Mouse (Mus musculus): ENCODE data around the gene Trim17. TPM values are rescaled to one million over a fixed set of nuclear protein-coding genes. Genes with fewer than 3 reads are reported as not detected.

Gene Trim17
- polyA plus RNA-seq, 1 experiment from 2014 or later: 0.08 TPM

DNA sequence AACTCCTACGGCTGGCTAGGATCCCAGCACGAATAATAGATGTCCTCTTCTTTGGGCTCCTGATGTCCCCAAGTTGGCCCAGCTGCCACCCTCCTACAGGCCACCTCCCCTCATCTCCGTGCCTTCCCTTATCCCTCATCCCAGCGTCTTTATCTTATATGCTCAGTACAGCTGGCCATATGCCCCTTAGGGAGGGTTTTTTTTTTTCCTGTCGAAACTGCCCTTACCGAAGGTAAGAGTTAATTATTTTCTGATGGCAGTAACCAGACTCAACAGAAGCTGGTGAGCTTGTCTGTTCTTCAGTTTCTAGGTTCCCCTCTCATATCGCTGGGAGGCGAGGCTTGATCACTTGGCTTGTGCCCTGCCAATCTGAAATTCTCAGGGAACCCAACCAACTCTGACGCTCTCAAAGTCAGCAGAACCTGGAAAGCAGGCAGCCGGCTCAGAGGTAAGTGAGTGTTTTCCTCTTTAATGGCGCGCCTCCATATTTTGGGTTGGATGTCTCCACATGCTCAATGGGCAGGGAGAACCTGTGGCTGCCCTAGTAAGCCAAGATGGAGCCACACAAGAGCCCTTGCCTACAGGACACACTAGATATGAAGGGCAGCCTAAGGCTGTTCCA lies 36.6 kb upstream of the Trim17 start, which contains the start of gene Btnl10:
Gene Btnl10, plus strand, starts transcription at position 164 of the 622 bp plus-strand sequence.
- Histone ChIP-seq H3K9ac (ENCODE audit: low read depth, low read length) (no peak within 1 kb of the TSS), H3K27ac (ENCODE audit: low read depth, low read length) (no peak within 1 kb of the TSS), H3K27me3 (replicated peaks; ENCODE audit: control insufficient read depth, insufficient read depth, low read length) (no peaks in the 10 kb centered on the region), H3K9me3 (ENCODE audit: control insufficient read depth) (no peaks in the 10 kb centered on the region), H3K4me1 (replicated peaks; ENCODE audit: control insufficient read depth, insufficient read depth, low read length) (no peaks in the 10 kb centered on the region; the same call in 1 of the 2 replicates), H3K36me3 (ENCODE audit: control insufficient read depth, insufficient read depth) (no peaks in the 10 kb centered on the region), H3K4me3 (ENCODE audit: low read depth, low read length) (no peak within 1 kb of the TSS), H3K4me2 (replicated peaks; ENCODE audit: low read depth) (no peak within 1 kb of the TSS)
- no peak for TF ChIP-seq CTCF (IDR thresholded peaks at IDR 0.05; ENCODE audit: low read depth)
- WGBS: 76% methylated on average over 12 of the region's 12 CpGs
- no peak for ATAC-seq

- Histone ChIP-seq H3K9me3 (ENCODE audit: control insufficient read depth) (no peaks in the 10 kb centered on the region), H3K36me3 (ENCODE audit: control insufficient read depth, insufficient read depth) (no peaks in the 10 kb centered on the region), H3K4me1 (replicated peaks; ENCODE audit: control insufficient read depth, insufficient read depth, low read length) (no peaks in the 10 kb centered on the region; the same call in 1 of the 2 replicates), H3K9ac (ENCODE audit: low read depth, low read length) (no peak overlapping the region), H3K27me3 (replicated peaks; ENCODE audit: control insufficient read depth, insufficient read depth, low read length) (no peaks in the 10 kb centered on the region), H3K27ac (ENCODE audit: low read depth, low read length) (no peak overlapping the region), H3K4me3 (ENCODE audit: low read depth, low read length) (no peak overlapping the region), H3K4me2 (replicated peaks; ENCODE audit: low read depth) (no peak overlapping the region)
- no peak for ATAC-seq
- WGBS: 69% methylated on average over 5 of the region's 5 CpGs
- TF ChIP-seq CTCF (IDR thresholded peaks at IDR 0.05; ENCODE audit: low read depth): no peak
Observed at GRCm38 (mm10) chr11:58918759-58919158, 35.7 kb upstream of the Trim17 start.

- Histone ChIP-seq H3K4me1 (replicated peaks; ENCODE audit: control insufficient read depth, insufficient read depth, low read length) (no peaks in the 10 kb centered on the region), H3K9ac (ENCODE audit: low read depth, low read length) (no peak overlapping the region), H3K4me3 (ENCODE audit: low read depth, low read length) (no peak overlapping the region), H3K27me3 (replicated peaks; ENCODE audit: control insufficient read depth, insufficient read depth, low read length) (no peaks in the 10 kb centered on the region), H3K36me3 (ENCODE audit: control insufficient read depth, insufficient read depth) (no peaks in the 10 kb centered on the region), H3K4me2 (replicated peaks; ENCODE audit: low read depth) (no peak overlapping the region), H3K27ac (ENCODE audit: low read depth, low read length) (no peak overlapping the region), H3K9me3 (ENCODE audit: control insufficient read depth) (no peaks in the 10 kb centered on the region)
- TF ChIP-seq CTCF (IDR thresholded peaks at IDR 0.05; ENCODE audit: low read depth): 0 out of 2 replicates have a peak, but pooled peaks have one; percentile 16
- no peak for ATAC-seq
- 77% methylated on average over 9 of the region's 9 CpGs for WGBS
Observed at GRCm38 (mm10) chr11:58922420-58922819, 32.1 kb upstream of the Trim17 start.

- WGBS: 56% methylated on average over 2 of the region's 3 CpGs
Observed at GRCm38 (mm10) chr11:58926651-58927050, 27.8 kb upstream of the Trim17 start.

DNA sequence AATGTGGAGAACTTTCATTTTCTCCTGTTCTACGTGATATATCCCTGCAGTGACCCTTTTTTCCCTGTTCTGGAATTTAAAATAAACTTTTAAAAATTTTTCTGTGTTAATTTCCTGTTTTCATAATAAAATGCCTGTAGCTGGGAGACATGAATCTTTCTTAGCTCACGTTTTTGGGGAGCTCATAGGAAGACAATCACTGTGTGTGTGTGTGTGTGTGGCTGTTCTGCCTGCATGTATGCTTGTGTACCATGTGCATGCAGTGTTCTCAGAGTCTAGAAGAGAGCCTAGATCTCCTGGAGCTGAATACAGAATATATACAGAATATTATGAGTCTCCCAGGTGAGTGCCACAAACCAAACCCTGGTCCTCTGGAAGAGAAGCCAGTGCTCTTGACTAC lies 27.4 kb upstream of the Trim17 start:
- no peak for TF ChIP-seq CTCF (IDR thresholded peaks at IDR 0.05; ENCODE audit: low read depth)
- H3K27ac ChIP-seq (ENCODE audit: low read depth, low read length): no peak overlapping the region
- H3K9ac ChIP-seq (ENCODE audit: low read depth, low read length): no peak overlapping the region
- no peak overlapping the region for H3K4me3 ChIP-seq (ENCODE audit: low read depth, low read length)
- H3K9me3 ChIP-seq (ENCODE audit: control insufficient read depth): no peaks in the 10 kb centered on the region
- no peaks in the 10 kb centered on the region for H3K27me3 ChIP-seq (replicated peaks; ENCODE audit: control insufficient read depth, insufficient read depth, low read length)
- 59% methylated on average over 2 of the region's 2 CpGs for WGBS
- no peaks in the 10 kb centered on the region for H3K36me3 ChIP-seq (ENCODE audit: control insufficient read depth, insufficient read depth)
- no peak overlapping the region for H3K4me2 ChIP-seq (replicated peaks; ENCODE audit: low read depth)
- no peak for ATAC-seq
- no peaks in the 10 kb centered on the region for H3K4me1 ChIP-seq (replicated peaks; ENCODE audit: control insufficient read depth, insufficient read depth, low read length)

More at GRCm38 (mm10) chr11:58926651-58927050, 27.8 kb upstream of the Trim17 start:
- H3K9ac ChIP-seq (ENCODE audit: low read depth, low read length): no peak overlapping the region
- H3K4me3 ChIP-seq (ENCODE audit: low read depth, low read length): no peak overlapping the region
- H3K36me3 ChIP-seq (ENCODE audit: control insufficient read depth, insufficient read depth): no peaks in the 10 kb centered on the region
- no peaks in the 10 kb centered on the region for H3K4me1 ChIP-seq (replicated peaks; ENCODE audit: control insufficient read depth, insufficient read depth, low read length)
- H3K4me2 ChIP-seq (replicated peaks; ENCODE audit: low read depth): no peak overlapping the region
- no peak overlapping the region for H3K27ac ChIP-seq (ENCODE audit: low read depth, low read length)
- H3K27me3 ChIP-seq (replicated peaks; ENCODE audit: control insufficient read depth, insufficient read depth, low read length): no peaks in the 10 kb centered on the region
- TF ChIP-seq CTCF (IDR thresholded peaks at IDR 0.05; ENCODE audit: low read depth): no peak
- H3K9me3 ChIP-seq (ENCODE audit: control insufficient read depth): no peaks in the 10 kb centered on the region
- peak; percentile 25; the same call in 1 of the 2 replicates for ATAC-seq

DNA sequence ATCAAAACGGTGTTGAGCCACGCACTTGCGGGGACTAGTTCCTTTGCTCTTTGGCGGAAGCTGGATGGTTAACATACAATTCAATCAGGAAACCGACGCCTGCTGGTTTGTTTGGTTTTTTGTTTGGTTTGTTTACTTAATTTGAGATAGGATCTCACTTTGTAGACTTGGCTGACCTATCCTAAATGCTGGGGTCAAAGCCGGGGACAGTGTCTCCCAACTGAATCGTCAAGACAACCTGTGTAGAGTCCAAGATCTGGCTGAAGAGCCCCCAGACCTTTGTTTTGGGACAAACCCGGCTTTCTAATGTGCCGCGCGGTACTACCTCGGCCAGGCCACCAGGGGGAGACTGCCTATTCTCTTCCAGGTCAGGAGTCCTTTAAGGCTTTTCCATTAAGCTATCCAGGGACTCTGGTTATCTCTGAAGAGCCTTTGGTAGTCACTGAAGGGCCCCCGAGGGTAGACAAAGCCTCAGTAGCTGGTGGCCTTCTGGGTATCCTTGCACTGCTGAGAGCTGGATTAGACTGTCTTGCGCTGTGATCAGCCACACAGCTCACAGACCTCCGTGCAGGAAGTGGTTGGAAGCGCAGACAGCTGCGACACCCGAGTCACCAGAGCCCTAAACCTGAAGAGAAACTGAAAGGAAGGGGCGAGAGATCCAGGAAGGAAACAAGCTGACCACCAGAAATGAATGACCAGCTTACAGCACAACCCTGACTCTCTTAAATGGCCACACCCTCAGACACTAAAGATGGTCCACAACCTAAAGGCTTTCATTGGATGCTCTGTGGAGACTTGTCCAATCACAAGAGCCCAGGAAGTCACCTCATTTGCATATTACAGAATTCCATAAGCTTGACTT lies 26.5 kb upstream of the Trim17 start:
- 15% methylated on average over 20 of the region's 20 CpGs for WGBS
- no peaks in the 10 kb centered on the region for H3K4me1 ChIP-seq (replicated peaks; ENCODE audit: control insufficient read depth, insufficient read depth, low read length)
- peak overlapping the region; percentile 29 for H3K4me3 ChIP-seq (ENCODE audit: low read depth, low read length)
- H3K9ac ChIP-seq (ENCODE audit: low read depth, low read length): peak overlapping the region; percentile 13; the same call in 1 of the 2 replicates
- H3K36me3 ChIP-seq (ENCODE audit: control insufficient read depth, insufficient read depth): peaks cover 4% of the 10 kb centered on the region
- no peaks in the 10 kb centered on the region for H3K27me3 ChIP-seq (replicated peaks; ENCODE audit: control insufficient read depth, insufficient read depth, low read length)
- peak; percentile 88 for TF ChIP-seq CTCF (IDR thresholded peaks at IDR 0.05; ENCODE audit: low read depth)
- H3K27ac ChIP-seq (ENCODE audit: low read depth, low read length): peak overlapping the region; percentile 70
- peak overlapping the region; percentile 61 for H3K4me2 ChIP-seq (replicated peaks; ENCODE audit: low read depth)
- ATAC-seq: peak; percentile 78
- H3K9me3 ChIP-seq (ENCODE audit: control insufficient read depth): no peaks in the 10 kb centered on the region
